Mouse (Mus musculus): Measurements from ENCODE around the gene Snx21. TPM values are rescaled to one million over a fixed set of nuclear protein-coding genes. Genes with fewer than 3 reads are reported as not detected.
"Not testable (repeated sequence)": the region's sequence is repeated elsewhere in the genome, so short reads cannot be mapped to it uniquely, and the experiment has no call there.

Gene Snx21
- polyA plus RNA-seq, 1 experiment from 2014 or later, result 40.6 TPM

DNA sequence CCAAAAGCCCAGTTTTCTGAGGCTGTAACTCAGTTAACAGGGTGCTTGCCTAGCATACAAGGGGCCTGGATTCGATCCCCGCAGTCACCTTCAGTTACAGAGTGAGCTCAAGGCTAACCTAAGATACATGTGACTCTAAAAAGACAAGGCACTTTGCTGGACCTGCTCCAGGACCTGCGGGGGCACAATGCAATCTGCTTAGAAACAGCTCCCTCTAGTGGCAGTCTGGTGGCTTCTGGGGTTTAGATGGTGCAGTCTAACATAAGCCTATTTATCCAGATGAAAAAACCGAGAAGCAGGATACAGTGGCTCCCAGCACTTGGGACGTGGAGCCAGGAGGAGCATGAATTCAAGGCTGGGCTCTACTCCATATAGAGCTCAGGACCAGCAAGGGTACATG lies 8.7 kb downstream of the Snx21 start:
- peak overlapping the region; percentile 80 for H3K27ac ChIP-seq (ENCODE audit: low read length)
- H3K27me3 ChIP-seq (ENCODE audit: control insufficient read depth, insufficient read depth, low read length), result no peaks in the 10 kb centered on the region
- peak; percentile 64 for ATAC-seq (replicated peaks; ENCODE audit: extremely low read depth, insufficient read depth, low FRiP score)
- no peak overlapping the region for H3K9ac ChIP-seq (ENCODE audit: low read length)
- H3K9me3 ChIP-seq (replicated peaks; ENCODE audit: control insufficient read depth, low read length), result no peaks in the 10 kb centered on the region
- H3K4me2 ChIP-seq (ENCODE audit: low read depth, low read length), result no peak overlapping the region
- WGBS, result 24% methylated on average over 5 of the region's 5 CpGs
- peaks cover 11% of the 10 kb centered on the region for H3K4me1 ChIP-seq (ENCODE audit: control insufficient read depth, insufficient read depth, low read length)
- H3K36me3 ChIP-seq (ENCODE audit: control insufficient read depth, insufficient read depth), result peaks cover 22% of the 10 kb centered on the region
- H3K4me3 ChIP-seq (ENCODE audit: low read length), result no peak overlapping the region

DNA sequence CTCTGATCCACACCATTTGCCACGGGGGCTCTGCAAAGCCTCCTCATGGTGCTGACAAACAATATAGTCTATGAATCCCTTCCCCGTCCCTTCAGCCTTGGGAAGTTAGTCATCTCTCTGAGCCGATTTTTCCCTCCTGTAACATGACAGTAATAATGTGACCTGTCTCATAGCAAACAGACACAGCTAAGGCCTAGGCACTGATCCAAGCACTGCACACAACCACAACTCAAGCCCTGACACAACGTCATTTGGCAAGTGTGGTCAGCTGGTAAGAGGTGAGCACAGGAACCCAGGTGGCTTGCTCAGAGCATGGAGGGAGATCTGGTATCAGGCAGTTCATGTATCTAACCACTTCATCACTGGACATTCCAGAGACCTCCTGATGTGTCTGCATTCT lies 10.2 kb downstream of the Snx21 start:
- peaks cover 11% of the 10 kb centered on the region for H3K4me1 ChIP-seq (ENCODE audit: control insufficient read depth, insufficient read depth, low read length)
- WGBS, result 65% methylated on average over 4 of the region's 4 CpGs
- no peak overlapping the region for H3K4me2 ChIP-seq (ENCODE audit: low read depth, low read length)
- no peaks in the 10 kb centered on the region for H3K9me3 ChIP-seq (replicated peaks; ENCODE audit: control insufficient read depth, low read length)
- no peak overlapping the region for H3K27ac ChIP-seq (ENCODE audit: low read length)
- ATAC-seq (replicated peaks; ENCODE audit: extremely low read depth, insufficient read depth, low FRiP score), result no peak
- H3K9ac ChIP-seq (ENCODE audit: low read length), result no peak overlapping the region
- H3K36me3 ChIP-seq (ENCODE audit: control insufficient read depth, insufficient read depth), result peaks cover 25% of the 10 kb centered on the region
- H3K4me3 ChIP-seq (ENCODE audit: low read length), result no peak overlapping the region
- no peaks in the 10 kb centered on the region for H3K27me3 ChIP-seq (ENCODE audit: control insufficient read depth, insufficient read depth, low read length)

DNA sequence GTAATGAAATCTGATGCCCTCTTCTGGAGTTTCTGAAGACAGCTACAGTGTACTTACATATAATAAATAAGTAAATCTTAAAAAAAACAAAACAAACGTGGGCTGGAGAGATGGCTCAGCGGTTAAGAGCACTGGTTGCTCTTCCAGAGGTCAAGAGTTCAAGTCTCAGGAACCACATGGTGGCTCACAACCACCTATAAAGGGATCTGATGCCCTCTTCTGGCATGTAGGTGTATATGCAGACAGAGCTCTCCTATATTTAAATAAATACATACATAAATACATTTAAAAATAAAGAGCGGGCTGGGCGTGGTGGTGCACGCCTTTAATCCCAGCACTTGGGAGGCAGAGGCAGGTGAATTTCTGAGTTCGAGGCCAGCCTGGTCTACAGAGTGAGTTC lies 12.9 kb downstream of the Snx21 start:
- H3K4me1 ChIP-seq (ENCODE audit: control insufficient read depth, insufficient read depth, low read length); H3K27ac ChIP-seq (ENCODE audit: low read length); ATAC-seq (replicated peaks; ENCODE audit: extremely low read depth, insufficient read depth, low FRiP score); H3K9ac ChIP-seq (ENCODE audit: low read length); H3K27me3 ChIP-seq (ENCODE audit: control insufficient read depth, insufficient read depth, low read length); H3K9me3 ChIP-seq (replicated peaks; ENCODE audit: control insufficient read depth, low read length); H3K4me2 ChIP-seq (ENCODE audit: low read depth, low read length); H3K4me3 ChIP-seq (ENCODE audit: low read length): not testable (repeated sequence)
- H3K36me3 ChIP-seq (ENCODE audit: control insufficient read depth, insufficient read depth), result peaks cover 11% of the 10 kb centered on the region
- 79% methylated on average over 6 of the region's 6 CpGs for WGBS

DNA sequence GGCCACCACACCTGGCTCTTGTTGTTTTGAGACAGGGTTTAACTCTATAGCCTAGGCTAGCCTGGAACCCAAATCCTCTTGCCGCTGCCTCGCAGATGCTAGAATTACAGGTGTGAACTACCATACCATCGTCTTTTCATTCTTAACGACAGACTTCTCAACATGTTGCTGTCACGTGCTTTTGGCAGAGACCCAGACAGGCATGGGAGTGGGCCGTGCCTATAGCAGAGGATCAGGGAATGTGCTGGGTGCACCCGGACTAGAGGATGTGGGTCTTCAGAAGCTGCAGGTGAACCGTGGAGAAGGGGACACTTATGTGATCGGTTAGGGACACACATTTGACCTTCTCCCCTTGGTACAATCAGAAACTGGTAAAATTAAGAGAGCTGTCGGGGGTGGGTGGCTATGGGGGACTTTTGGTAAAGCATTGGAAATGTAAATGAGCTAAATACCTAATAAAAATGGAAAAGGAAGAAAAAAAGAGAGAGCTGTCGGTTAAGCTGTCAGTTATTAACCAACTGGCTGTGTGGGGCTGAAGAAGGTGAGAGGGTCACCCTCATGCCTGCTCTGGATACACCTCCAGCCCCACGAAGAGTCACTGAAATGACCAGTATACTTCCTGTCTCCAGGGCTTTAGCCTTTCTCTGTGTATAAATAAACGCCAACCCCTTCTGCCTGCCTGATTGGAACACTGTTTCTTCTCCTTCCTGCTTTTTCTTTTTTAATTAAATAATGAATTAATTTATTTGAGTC lies 14.8 kb downstream of the Snx21 start:
- H3K36me3 ChIP-seq (ENCODE audit: control insufficient read depth, insufficient read depth), result peaks cover 11% of the 10 kb centered on the region
- H3K9me3 ChIP-seq (replicated peaks; ENCODE audit: control insufficient read depth, low read length), result no peaks in the 10 kb centered on the region
- H3K9ac ChIP-seq (ENCODE audit: low read length), result no peak overlapping the region
- no peaks in the 10 kb centered on the region for H3K27me3 ChIP-seq (ENCODE audit: control insufficient read depth, insufficient read depth, low read length)
- no peak overlapping the region for H3K27ac ChIP-seq (ENCODE audit: low read length)
- no peak for ATAC-seq (replicated peaks; ENCODE audit: extremely low read depth, insufficient read depth, low FRiP score)
- no peak overlapping the region for H3K4me2 ChIP-seq (ENCODE audit: low read depth, low read length)
- H3K4me1 ChIP-seq (ENCODE audit: control insufficient read depth, insufficient read depth, low read length), result peaks cover 10% of the 10 kb centered on the region
- no peak overlapping the region for H3K4me3 ChIP-seq (ENCODE audit: low read length)
- 82% methylated on average over 13 of the region's 13 CpGs for WGBS

DNA sequence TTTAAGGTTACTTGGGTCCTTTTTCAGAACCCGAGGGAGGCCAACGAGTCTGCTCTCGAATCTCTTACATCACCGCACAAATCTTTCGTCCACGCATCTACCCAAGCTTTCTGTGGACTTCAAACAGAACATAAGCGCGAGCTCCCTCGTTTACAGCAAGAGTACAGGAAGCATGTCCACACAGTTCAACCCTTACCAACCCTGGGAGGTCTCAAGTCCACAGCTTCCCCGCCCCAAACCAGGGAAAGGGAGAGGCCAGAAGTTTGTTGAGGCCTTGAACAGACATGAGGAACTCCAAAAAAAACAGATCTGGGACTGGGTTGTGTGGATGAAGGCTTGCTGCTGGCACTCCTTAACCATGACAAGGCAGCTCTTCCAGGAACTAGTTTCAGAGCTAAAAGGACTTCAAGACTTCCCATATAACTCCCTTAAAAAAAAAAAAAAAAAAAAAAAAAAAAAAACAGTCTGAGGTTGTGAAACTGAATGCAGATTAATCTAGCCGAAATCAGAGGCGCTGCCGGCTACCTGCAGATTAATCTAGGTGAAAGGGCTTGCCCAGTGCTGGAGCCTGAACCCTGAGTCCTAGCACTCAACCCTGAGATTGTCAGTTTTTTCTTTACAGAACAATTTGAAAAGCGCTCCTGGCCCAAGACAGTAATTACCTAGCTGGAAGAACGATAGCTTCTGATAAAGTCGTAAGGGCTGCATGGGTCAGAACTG lies 17.7 kb downstream of the Snx21 start:
- Histone ChIP-seq H3K27me3 (ENCODE audit: control insufficient read depth, insufficient read depth, low read length) (no peaks in the 10 kb centered on the region), H3K4me1 (ENCODE audit: control insufficient read depth, insufficient read depth, low read length) (peaks cover 13% of the 10 kb centered on the region), H3K9me3 (replicated peaks; ENCODE audit: control insufficient read depth, low read length) (no peaks in the 10 kb centered on the region), H3K9ac (ENCODE audit: low read length) (peak overlapping the region; percentile 92), H3K36me3 (ENCODE audit: control insufficient read depth, insufficient read depth) (peaks cover 6% of the 10 kb centered on the region), H3K27ac (ENCODE audit: low read length) (no peak overlapping the region), H3K4me3 (ENCODE audit: low read length) (peak overlapping the region; percentile 76; the same call in 1 of the 2 replicates), H3K4me2 (ENCODE audit: low read depth, low read length) (peak overlapping the region; percentile 74)
- 86% methylated on average over 16 of the region's 16 CpGs for WGBS
- no peak for ATAC-seq (replicated peaks; ENCODE audit: extremely low read depth, insufficient read depth, low FRiP score)

DNA sequence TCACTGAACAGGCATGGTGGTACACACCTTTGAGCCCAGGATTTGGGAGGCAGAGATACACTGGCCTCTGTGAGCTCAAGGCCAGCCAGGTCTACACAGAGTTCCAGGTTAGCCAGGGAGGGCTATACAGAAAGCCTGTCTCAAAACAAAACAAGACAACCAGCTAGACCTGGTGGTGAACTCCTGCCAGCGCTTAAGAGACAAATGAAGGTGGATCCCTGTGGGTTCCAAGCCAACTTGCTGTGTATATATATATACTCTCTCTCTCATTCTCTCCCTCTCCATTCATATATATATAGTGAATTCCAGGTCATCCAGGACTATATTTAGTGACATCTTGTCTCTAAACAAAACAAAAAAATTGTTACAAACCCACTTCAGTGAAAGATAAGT lies 18.3 kb downstream of the Snx21 start:
- Histone ChIP-seq H3K27me3 (ENCODE audit: control insufficient read depth, insufficient read depth, low read length) (no peaks in the 10 kb centered on the region), H3K4me1 (ENCODE audit: control insufficient read depth, insufficient read depth, low read length) (peaks cover 13% of the 10 kb centered on the region), H3K36me3 (ENCODE audit: control insufficient read depth, insufficient read depth) (peaks cover 9% of the 10 kb centered on the region), H3K9ac (ENCODE audit: low read length) (peak overlapping the region; percentile 92), H3K4me2 (ENCODE audit: low read depth, low read length) (peak overlapping the region; percentile 74), H3K4me3 (ENCODE audit: low read length) (peak overlapping the region; percentile 76), H3K9me3 (replicated peaks; ENCODE audit: control insufficient read depth, low read length) (no peaks in the 10 kb centered on the region), H3K27ac (ENCODE audit: low read length) (no peak overlapping the region; the same call in 1 of the 2 replicates)
- no peak for ATAC-seq (replicated peaks; ENCODE audit: extremely low read depth, insufficient read depth, low FRiP score)
- whole genome bisulfite sequencing, result 60% methylated on average over 1 of the region's 1 CpGs

DNA sequence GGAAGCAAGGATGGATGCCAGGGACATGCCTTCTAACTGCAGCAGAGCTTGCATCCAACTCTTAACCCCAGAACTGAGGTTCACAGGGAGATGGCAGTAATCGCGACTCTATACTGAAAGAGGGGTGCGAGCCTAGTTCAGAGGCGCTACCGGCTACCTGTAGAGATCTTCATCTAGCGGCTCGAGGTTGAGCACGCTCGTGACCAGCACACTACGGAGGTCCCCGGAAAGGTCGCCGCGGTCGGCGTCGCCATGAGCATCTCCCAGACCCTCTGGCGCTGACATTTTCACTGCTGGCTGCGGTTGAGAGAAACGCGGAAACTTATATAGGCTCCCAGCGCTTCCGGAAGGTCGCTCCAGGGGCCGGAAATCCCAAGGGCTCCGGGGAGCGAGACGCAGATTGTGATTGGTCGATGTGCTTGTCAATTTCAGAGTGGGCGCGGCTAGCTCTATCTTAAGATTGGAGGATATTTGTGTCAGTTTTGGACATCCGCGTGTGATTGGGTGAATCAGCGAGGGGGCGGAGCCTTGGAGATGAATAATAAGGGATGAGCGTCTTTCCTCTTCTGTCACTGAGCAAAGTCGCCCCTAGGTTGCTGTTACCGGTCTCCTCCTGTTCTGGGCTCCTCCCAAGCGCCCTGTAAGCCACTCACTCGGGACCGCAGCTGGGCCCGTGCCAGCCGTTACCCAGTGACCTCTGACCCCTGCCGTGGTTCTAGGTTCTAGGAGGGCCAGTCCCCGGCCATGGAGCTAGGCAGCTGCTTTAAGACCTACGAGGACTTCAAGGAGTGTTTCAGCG lies 19.1 kb downstream of the Snx21 start, which contains the start of the genes Acot8 and Zswim3:
Acot8 (minus strand) TSS at position 350 of the 799 bp plus-strand sequence.
Zswim3 (plus strand) TSS at position 566 of the 799 bp plus-strand sequence.
- ATAC-seq (replicated peaks; ENCODE audit: extremely low read depth, insufficient read depth, low FRiP score), result peak; percentile 97
- peaks cover 13% of the 10 kb centered on the region for H3K4me1 ChIP-seq (ENCODE audit: control insufficient read depth, insufficient read depth, low read length)
- under 1% methylated on average over 47 of the region's 47 CpGs for WGBS

DNA sequence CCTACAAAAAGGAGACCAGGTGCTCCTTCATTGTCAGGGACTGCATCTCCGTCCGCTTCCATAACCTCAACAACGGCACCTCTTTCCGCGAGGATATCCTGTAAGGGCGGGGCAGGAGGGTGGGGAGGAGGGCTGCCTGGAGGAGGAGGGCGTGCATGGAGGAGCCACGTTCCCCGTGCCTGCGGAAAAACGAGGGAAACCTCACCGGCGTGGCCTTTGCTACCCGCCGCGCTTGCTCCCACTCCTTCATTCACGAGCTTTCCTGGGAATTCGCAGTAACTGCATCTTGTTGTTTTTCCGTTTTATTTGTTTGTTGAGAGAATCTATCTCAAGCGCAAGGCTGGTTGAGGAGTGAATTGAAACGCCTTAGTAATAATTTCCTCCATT lies 19.7 kb downstream of the Snx21 start:
- Histone ChIP-seq H3K9me3 (replicated peaks; ENCODE audit: control insufficient read depth, low read length) (no peaks in the 10 kb centered on the region), H3K4me1 (ENCODE audit: control insufficient read depth, insufficient read depth, low read length) (peaks cover 13% of the 10 kb centered on the region), H3K27ac (ENCODE audit: low read length) (peak overlapping the region; percentile 79), H3K4me3 (ENCODE audit: low read length) (peak overlapping the region; percentile 76), H3K36me3 (ENCODE audit: control insufficient read depth, insufficient read depth) (peaks cover 8% of the 10 kb centered on the region), H3K27me3 (ENCODE audit: control insufficient read depth, insufficient read depth, low read length) (no peaks in the 10 kb centered on the region), H3K9ac (ENCODE audit: low read length) (peak overlapping the region; percentile 83), H3K4me2 (ENCODE audit: low read depth, low read length) (peak overlapping the region; percentile 96)
- 2% methylated on average over 21 of the region's 21 CpGs for WGBS
- peak; percentile 10; the same call in 1 of the 2 replicates for ATAC-seq (replicated peaks; ENCODE audit: extremely low read depth, insufficient read depth, low FRiP score)

More for the DNA sequence above, 19.1 kb downstream of the Snx21 start, which contains the start of the genes Acot8 and Zswim3:
- Histone ChIP-seq H3K4me2 (ENCODE audit: low read depth, low read length) (peak within 1 kb of the TSS; percentile 96), H3K4me3 (ENCODE audit: low read length) (peak within 1 kb of the TSS; percentile 76), H3K27ac (ENCODE audit: low read length) (peak within 1 kb of the TSS; percentile 84), H3K36me3 (ENCODE audit: control insufficient read depth, insufficient read depth) (peaks cover 8% of the 10 kb centered on the region), H3K9ac (ENCODE audit: low read length) (peak within 1 kb of the TSS; percentile 92), H3K9me3 (replicated peaks; ENCODE audit: control insufficient read depth, low read length) (no peaks in the 10 kb centered on the region), H3K27me3 (ENCODE audit: control insufficient read depth, insufficient read depth, low read length) (no peaks in the 10 kb centered on the region)

Data from heart, embryonic 16.5 days (tissue).